Mouse (Mus musculus) liver, embryonic 11.5 days (tissue): ENCODE results near the gene Sertad2. TPM values are rescaled to one million over a fixed set of nuclear protein-coding genes. Genes with fewer than 3 reads are reported as not detected.
A peak's percentile ranks its signal among the peaks of the same experiment; 100 is the strongest.

Experiments
- ATAC-seq: fragments of 200-750 bp; cut with Nextera tagmentation; replicated peaks from 2 replicates; pipeline ENCODE4 v1.8.0; 2017; ENCODE audit warnings: moderate number of reproducible peaks, mild to moderate bottlenecking, moderate TSS enrichment, moderate library complexity; ENCODE audit not compliant: low FRiP score
- DNase-seq: peaks from one replicate; pipeline ENCODE4 v3.0.0-alpha.2; 2017; ENCODE audit warnings: low spot score
- H3K27ac ChIP-seq: fragments of 300-500 bp; sonication (generic); 2 replicates; pipeline ENCODE4 v1.5.1; 2014; ENCODE audit warnings: mild to moderate bottlenecking, low read depth, low read length, control low read depth
- H3K27me3 ChIP-seq: fragments of 300-500 bp; sonication (generic); replicated peaks from 2 replicates; pipeline ENCODE4 v1.6.1; 2014; ENCODE audit warnings: low read length, mixed read lengths; ENCODE audit not compliant: control insufficient read depth, insufficient read depth
- H3K36me3 ChIP-seq: fragments of 300-500 bp; sonication (generic); 2 replicates; pipeline ENCODE4 v1.6.1; 2014; ENCODE audit warnings: mild to moderate bottlenecking, low read length, moderate library complexity, mixed read lengths; ENCODE audit not compliant: control insufficient read depth, insufficient read depth
- H3K4me1 ChIP-seq: fragments of 300-500 bp; sonication (generic); replicated peaks from 2 replicates; pipeline ENCODE4 v1.6.1; 2014; ENCODE audit warnings: low read length, mixed read lengths; ENCODE audit not compliant: control insufficient read depth, insufficient read depth
- H3K4me2 ChIP-seq: fragments of 300-500 bp; sonication (generic); 2 replicates; pipeline ENCODE4 v1.6.1; 2014; ENCODE audit warnings: mild to moderate bottlenecking, control low read depth, moderate library complexity
- H3K4me3 ChIP-seq: fragments of 300-500 bp; sonication (generic); 2 replicates; pipeline ENCODE4 v1.5.1; 2014; ENCODE audit warnings: low read depth, low read length, control low read depth
- H3K9ac ChIP-seq: fragments of 300-500 bp; sonication (generic); 2 replicates; pipeline ENCODE4 v1.6.1; 2014; ENCODE audit warnings: low read depth, low read length, control low read depth
- H3K9me3 ChIP-seq: fragments of 300-500 bp; sonication (generic); 2 replicates; pipeline ENCODE4 v1.6.1; 2016; ENCODE audit warnings: low read length, inconsistent platforms, mixed read lengths; ENCODE audit not compliant: control insufficient read depth
- WGBS: fragments of 180-500 bp; shearing (Covaris S2); extraction: QIAGEN DNeasy Blood & Tissue Kit; methylation state at CpG from one replicate; pipeline ENCODE4 v1.1.7; 2014; 5-methylcytosine and 5-hydroxymethylcytosine counted together
- polyA plus RNA-seq: library from polyadenylated mRNA; unstranded; fragments of >200 nt; fragmentation: Nextera tagmentation; extraction: Ambion mirVana; gene quantifications from 2 replicates; pipeline ENCODE4 v1.2.1, GENCODE M21; 2014

The Sertad2 gene
- polyA plus RNA-seq, 1 experiment from 2014 or later = 16.2 TPM

GRCm38 (mm10) chr11:20631941-20632618 lies 89.0 kb downstream of the Sertad2 start:
- Histone ChIP-seq H3K27me3 (no peaks in the 10 kb centered on the region), H3K4me2 (peak overlapping the region; percentile 92), H3K4me3 (peak overlapping the region; percentile 82), H3K27ac (peak overlapping the region; percentile 99), H3K36me3 (no peaks in the 10 kb centered on the region), H3K9me3 (no peaks in the 10 kb centered on the region), H3K4me1 (peaks cover 44% of the 10 kb centered on the region), H3K9ac (peak overlapping the region; percentile 94)
- DNase-seq = peak; percentile 96
- WGBS = under 1% methylated on average over 60 of the region's 67 CpGs
- ATAC-seq = peak; percentile 85

GRCm38 (mm10) chr11:20632619-20632965 lies 89.5 kb downstream of the Sertad2 start:
- Histone ChIP-seq H3K27me3 (no peaks in the 10 kb centered on the region), H3K27ac (peak overlapping the region; percentile 99), H3K4me1 (peaks cover 45% of the 10 kb centered on the region), H3K36me3 (no peaks in the 10 kb centered on the region), H3K4me3 (peak overlapping the region; percentile 82), H3K4me2 (peak overlapping the region; percentile 92), H3K9ac (peak overlapping the region; percentile 94), H3K9me3 (no peaks in the 10 kb centered on the region)
- ATAC-seq = peak; percentile 25; the same call in 1 of the 2 replicates
- WGBS = under 1% methylated on average over 13 of the region's 13 CpGs
- DNase-seq = no peak

- Histone ChIP-seq H3K27me3 (no peaks in the 10 kb centered on the region), H3K4me3 (0 out of 2 replicates have a peak overlapping the region, but pooled peaks have one; percentile 4)
- 54% methylated on average over 1 of the region's 1 CpGs for WGBS
Measured at GRCm38 (mm10) chr11:20634543-20634942, 91.5 kb downstream of the Sertad2 start.

GRCm38 (mm10) chr11:20635646-20636045 lies 92.6 kb downstream of the Sertad2 start:
- Histone ChIP-seq H3K36me3 (no peaks in the 10 kb centered on the region), H3K27me3 (no peaks in the 10 kb centered on the region), H3K9me3 (no peaks in the 10 kb centered on the region), H3K9ac (0 out of 2 replicates have a peak overlapping the region, but pooled peaks have one; percentile 2), H3K4me3 (0 out of 2 replicates have a peak overlapping the region, but pooled peaks have one; percentile 2), H3K4me2 (peak overlapping the region; percentile 92), H3K27ac (peak overlapping the region; percentile 81), H3K4me1 (peaks cover 54% of the 10 kb centered on the region)
- WGBS = 34% methylated on average over 6 of the region's 6 CpGs
- DNase-seq = no peak
- no peak for ATAC-seq

More at GRCm38 (mm10) chr11:20634543-20634942, 91.5 kb downstream of the Sertad2 start:
- H3K9me3 ChIP-seq = no peaks in the 10 kb centered on the region
- DNase-seq (no peak), ATAC-seq (no peak)
- no peaks in the 10 kb centered on the region for H3K36me3 ChIP-seq
- peaks cover 50% of the 10 kb centered on the region for H3K4me1 ChIP-seq
- 0 out of 2 replicates have a peak overlapping the region, but pooled peaks have one; percentile 31 for H3K9ac ChIP-seq
- H3K27ac ChIP-seq = peak overlapping the region; percentile 65
- peak overlapping the region; percentile 92 for H3K4me2 ChIP-seq

- Histone ChIP-seq H3K9ac (peak overlapping the region; percentile 49), H3K9me3 (no peaks in the 10 kb centered on the region), H3K36me3 (no peaks in the 10 kb centered on the region), H3K4me1 (peaks cover 59% of the 10 kb centered on the region), H3K27me3 (no peaks in the 10 kb centered on the region), H3K4me3 (peak overlapping the region; percentile 5; the same call in 1 of the 2 replicates), H3K4me2 (peak overlapping the region; percentile 92), H3K27ac (peak overlapping the region; percentile 81)
- ATAC-seq (peak; percentile 80), DNase-seq (peak; percentile 49)
- 31% methylated on average over 4 of the region's 4 CpGs for WGBS
Measured at GRCm38 (mm10) chr11:20636114-20636513, 93.1 kb downstream of the Sertad2 start.

- ATAC-seq (no peak), DNase-seq (no peak)
- Histone ChIP-seq H3K27ac (no peak overlapping the region), H3K4me3 (no peak overlapping the region), H3K9me3 (no peaks in the 10 kb centered on the region), H3K9ac (no peak overlapping the region), H3K27me3 (no peaks in the 10 kb centered on the region), H3K4me1 (peaks cover 62% of the 10 kb centered on the region), H3K36me3 (no peaks in the 10 kb centered on the region), H3K4me2 (no peak overlapping the region)
Measured at GRCm38 (mm10) chr11:20637060-20637459, 94.0 kb downstream of the Sertad2 start.

- Histone ChIP-seq H3K27ac (no peak overlapping the region), H3K4me1 (peaks cover 54% of the 10 kb centered on the region), H3K9ac (no peak overlapping the region), H3K27me3 (no peaks in the 10 kb centered on the region), H3K4me2 (no peak overlapping the region), H3K36me3 (no peaks in the 10 kb centered on the region), H3K9me3 (no peaks in the 10 kb centered on the region), H3K4me3 (no peak overlapping the region)
- WGBS = 20% methylated on average over 3 of the region's 3 CpGs
- ATAC-seq (no peak), DNase-seq (peak; percentile 36)
Measured at GRCm38 (mm10) chr11:20638841-20639240, 95.8 kb downstream of the Sertad2 start.

GRCm38 (mm10) chr11:20639918-20640447 lies 96.9 kb downstream of the Sertad2 start:
- no peak for DNase-seq
- Histone ChIP-seq H3K9ac (no peak overlapping the region), H3K27ac (peak overlapping the region; percentile 26), H3K36me3 (no peaks in the 10 kb centered on the region), H3K4me2 (peak overlapping the region; percentile 51), H3K4me3 (no peak overlapping the region), H3K4me1 (peaks cover 44% of the 10 kb centered on the region), H3K9me3 (no peaks in the 10 kb centered on the region), H3K27me3 (no peaks in the 10 kb centered on the region)
- ATAC-seq = no peak; the same call in 1 of the 2 replicates
- 26% methylated on average over 11 of the region's 11 CpGs for WGBS

GRCm38 (mm10) chr11:20642321-20642720 lies 99.3 kb downstream of the Sertad2 start:
- Histone ChIP-seq H3K27ac (no peak overlapping the region), H3K9me3 (no peaks in the 10 kb centered on the region), H3K9ac (no peak overlapping the region), H3K36me3 (no peaks in the 10 kb centered on the region), H3K4me1 (peaks cover 34% of the 10 kb centered on the region), H3K4me3 (no peak overlapping the region), H3K4me2 (no peak overlapping the region), H3K27me3 (no peaks in the 10 kb centered on the region)
- ATAC-seq = no peak
- DNase-seq = no peak
- 86% methylated on average over 5 of the region's 5 CpGs for WGBS
